Mouse (Mus musculus) lung, postnatal 0 days (tissue): ENCODE measurements around the gene Piezo1. TPM values are rescaled to one million over a fixed set of nuclear protein-coding genes. Genes with fewer than 3 reads are reported as not detected.
A peak's percentile ranks its signal among the peaks of the same experiment; 100 is the strongest.

Experiments
- ATAC-seq: fragments of 200-750 bp; cut with Nextera tagmentation; 2 replicates; pipeline ENCODE4 v1.8.0; 2017; ENCODE audit warnings: moderate library complexity
- DNase-seq: peaks from one replicate; pipeline ENCODE4 v3.0.0-alpha.2; 2016; ENCODE audit warnings: low spot score
- H3K27ac ChIP-seq: fragments of 300-500 bp; sonication (generic); 2 replicates; pipeline ENCODE4 v1.5.1; 2014; ENCODE audit warnings: antibody characterized with exemption, mild to moderate bottlenecking, low read length, mixed read lengths
- H3K27me3 ChIP-seq: fragments of 300-500 bp; sonication (generic); replicated peaks from 2 replicates; pipeline ENCODE4 v1.6.1; 2014; ENCODE audit warnings: low read length, mixed read lengths; ENCODE audit not compliant: insufficient read depth
- H3K36me3 ChIP-seq: fragments of 300-500 bp; sonication (generic); 2 replicates; pipeline ENCODE4 v1.6.1; 2014; ENCODE audit warnings: low read length, mixed read lengths; ENCODE audit not compliant: insufficient read depth
- H3K4me1 ChIP-seq: fragments of 300-500 bp; sonication (generic); 2 replicates; pipeline ENCODE4 v1.6.1; 2014; ENCODE audit warnings: antibody characterized with exemption, low read depth, low read length, mixed read lengths; ENCODE audit not compliant: insufficient read depth
- H3K4me2 ChIP-seq: fragments of 300-500 bp; sonication (generic); replicated peaks from 2 replicates; pipeline ENCODE4 v1.6.1; 2014; ENCODE audit warnings: low read depth, mild to moderate bottlenecking, low read length, moderate library complexity, mixed read lengths
- H3K4me3 ChIP-seq: fragments of 300-500 bp; sonication (generic); 2 replicates; pipeline ENCODE4 v1.5.1; 2014; ENCODE audit warnings: low read depth, low read length
- H3K9ac ChIP-seq: fragments of 300-500 bp; sonication (generic); replicated peaks from 2 replicates; pipeline ENCODE4 v1.6.1; 2014; ENCODE audit warnings: low read depth, mild to moderate bottlenecking
- H3K9me3 ChIP-seq: fragments of 300-500 bp; sonication (generic); 2 replicates; pipeline ENCODE4 v1.6.1; 2016; ENCODE audit warnings: low read length, mixed read lengths
- CTCF ChIP-seq: IDR thresholded peaks from 2 replicates; pipeline ENCODE4 v1.5.1; 2016; ENCODE audit warnings: antibody characterized with exemption, mild to moderate bottlenecking
- EP300 ChIP-seq: IDR thresholded peaks from 2 replicates; pipeline ENCODE4 v1.6.1; 2016; ENCODE audit warnings: antibody characterized with exemption, mild to moderate bottlenecking, control low read depth
- WGBS: fragments of 180-500 bp; shearing (Covaris S2); extraction: QIAGEN DNeasy Blood & Tissue Kit; methylation state at CpG from one replicate; pipeline ENCODE4 v1.1.7; 2014; 5-methylcytosine and 5-hydroxymethylcytosine counted together
- polyA plus RNA-seq: library from polyadenylated mRNA; unstranded; fragments of >200 nt; fragmentation: Nextera tagmentation; extraction: Ambion mirVana; gene quantifications from 2 replicates; pipeline ENCODE4 v1.2.1, GENCODE M21; 2015

Piezo1 gene
- polyA plus RNA-seq, 1 experiment from 2014 or later: 27.3 TPM

GRCm38 (mm10) chr8:122457171-122457570 lies 94.0 kb downstream of the Piezo1 start:
- Histone ChIP-seq H3K36me3 (no peaks in the 10 kb centered on the region), H3K27ac (no peak overlapping the region), H3K9me3 (no peaks in the 10 kb centered on the region), H3K4me2 (no peak overlapping the region), H3K4me3 (no peak overlapping the region), H3K9ac (no peak overlapping the region), H3K4me1 (peaks cover 7% of the 10 kb centered on the region; the same call in 1 of the 2 replicates), H3K27me3 (peaks cover 20% of the 10 kb centered on the region; the same call in 1 of the 2 replicates)
- 57% methylated on average over 11 of the region's 11 CpGs for WGBS
- DNase-seq (no peak), ATAC-seq (no peak)
- TF ChIP-seq CTCF: no peak
- no peak for TF ChIP-seq EP300

DNA sequence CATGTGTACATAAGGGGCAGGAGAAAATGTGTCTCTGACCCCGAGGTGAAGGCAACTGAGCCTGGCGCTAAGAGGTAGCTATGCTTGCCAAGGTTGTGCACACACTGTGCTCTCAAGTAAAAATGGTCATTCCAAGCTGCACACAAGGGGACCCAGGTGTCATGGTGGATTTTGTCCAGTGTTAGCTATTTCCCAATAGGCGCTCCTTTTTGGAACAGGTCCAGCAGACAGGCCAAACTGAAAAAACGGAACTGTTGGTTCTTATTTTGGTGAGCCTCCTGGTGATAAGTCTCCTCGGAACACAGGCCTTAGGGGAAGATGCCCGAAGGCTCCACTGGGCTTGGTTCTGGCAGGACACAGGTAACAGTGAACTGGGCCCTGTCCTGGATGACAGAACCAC lies 96.7 kb downstream of the Piezo1 start:
- WGBS: 60% methylated on average over 6 of the region's 6 CpGs
- ATAC-seq: no peak
- Histone ChIP-seq H3K36me3 (no peaks in the 10 kb centered on the region), H3K27ac (no peak overlapping the region), H3K9me3 (no peaks in the 10 kb centered on the region), H3K4me1 (no peaks in the 10 kb centered on the region), H3K27me3 (0 out of 2 replicates have a peak, but pooled peaks cover 8% of the 10 kb centered on the region), H3K4me3 (no peak overlapping the region), H3K4me2 (no peak overlapping the region), H3K9ac (no peak overlapping the region)
- TF ChIP-seq CTCF (no peak), EP300 (no peak)
- DNase-seq: no peak

- Histone ChIP-seq H3K9me3 (no peaks in the 10 kb centered on the region), H3K36me3 (no peaks in the 10 kb centered on the region), H3K4me1 (no peaks in the 10 kb centered on the region), H3K9ac (no peak overlapping the region), H3K27me3 (no peaks in the 10 kb centered on the region), H3K4me2 (no peak overlapping the region), H3K27ac (no peak overlapping the region), H3K4me3 (no peak overlapping the region)
- WGBS: 87% methylated on average over 10 of the region's 10 CpGs
- TF ChIP-seq CTCF (no peak), EP300 (no peak)
- ATAC-seq (no peak), DNase-seq (no peak)
These were observed 99.0 kb downstream of the Piezo1 start for GRCm38 (mm10) chr8:122452154-122452553.

DNA sequence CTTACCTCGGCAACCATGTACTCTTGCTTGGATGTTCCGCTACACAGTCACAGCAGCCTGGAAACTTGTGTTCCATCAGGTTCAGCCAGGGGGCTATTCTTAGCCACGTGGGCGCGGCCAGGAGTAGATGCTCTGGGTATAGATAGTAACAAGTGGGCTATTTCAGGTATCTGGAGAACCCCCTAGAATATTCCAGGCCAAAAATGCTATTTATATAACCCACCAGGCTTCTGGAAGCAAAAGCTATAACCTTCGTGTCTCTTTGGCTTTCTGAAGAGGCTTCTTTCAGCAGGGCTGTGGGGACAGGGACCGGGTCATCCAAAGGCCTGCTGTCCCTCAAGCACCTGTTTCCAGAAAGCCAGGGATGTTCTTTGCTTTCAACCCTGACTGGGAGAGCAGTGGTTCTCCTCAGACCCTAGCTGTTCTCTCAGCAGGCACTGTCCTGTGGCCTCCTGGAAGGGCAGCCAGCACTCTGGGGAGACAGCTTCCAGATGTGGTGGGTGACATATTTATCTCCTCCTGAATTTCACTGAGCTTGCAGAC lies 99.9 kb downstream of the Piezo1 start:
- Histone ChIP-seq H3K4me1 (no peaks in the 10 kb centered on the region), H3K36me3 (no peaks in the 10 kb centered on the region), H3K27me3 (no peaks in the 10 kb centered on the region), H3K9ac (no peak overlapping the region), H3K4me2 (no peak overlapping the region), H3K27ac (no peak overlapping the region), H3K4me3 (no peak overlapping the region), H3K9me3 (no peaks in the 10 kb centered on the region)
- DNase-seq (no peak), ATAC-seq (no peak)
- no peak for TF ChIP-seq CTCF
- TF ChIP-seq EP300: no peak
- WGBS: 69% methylated on average over 7 of the region's 7 CpGs

- 49% methylated on average over 3 of the region's 3 CpGs for WGBS
- Histone ChIP-seq H3K9ac (no peak overlapping the region), H3K27me3 (no peaks in the 10 kb centered on the region)
These were observed 105.9 kb downstream of the Piezo1 start for GRCm38 (mm10) chr8:122445203-122445602.

DNA sequence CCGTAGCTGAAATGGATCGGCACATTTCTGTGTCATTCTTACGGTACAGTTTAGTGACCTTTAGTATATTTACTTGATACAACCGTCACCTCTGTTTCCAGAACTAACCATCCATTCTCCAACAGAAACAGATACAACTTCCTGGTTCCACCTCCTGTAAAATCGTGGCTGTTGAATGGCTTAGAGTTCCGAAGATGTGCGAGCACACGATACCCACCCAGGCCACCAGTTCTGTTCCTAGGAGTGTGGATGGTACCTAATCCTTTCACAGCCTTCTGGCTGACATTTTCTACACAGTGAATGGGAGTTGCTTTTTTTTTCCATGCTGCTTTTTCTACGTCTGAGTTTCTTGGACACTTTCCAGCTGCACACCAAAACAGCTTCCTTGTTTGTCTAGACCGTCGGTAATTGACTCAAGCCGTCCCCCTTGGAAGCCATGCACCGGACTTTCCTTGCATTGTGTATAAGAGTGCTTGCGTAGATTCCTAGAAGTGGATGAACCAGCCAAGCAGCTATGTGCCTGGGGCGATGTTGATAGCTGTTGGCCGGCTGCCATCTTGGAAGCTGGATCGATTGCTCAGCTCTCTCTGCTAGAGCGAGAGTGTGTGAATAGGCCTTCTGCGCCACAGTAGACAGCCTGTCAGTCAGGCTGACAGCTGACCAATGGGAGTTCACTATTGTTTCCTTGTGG lies 106.9 kb downstream of the Piezo1 start:
- WGBS: under 1% methylated on average over 19 of the region's 19 CpGs
- no peaks in the 10 kb centered on the region for H3K9me3 ChIP-seq
- peak; percentile 95 for TF ChIP-seq EP300
- TF ChIP-seq CTCF: no peak
- peak; percentile 97 for DNase-seq
- peaks cover 7% of the 10 kb centered on the region; the same call in 1 of the 2 replicates for H3K4me1 ChIP-seq
- peak overlapping the region; percentile 52 for H3K4me3 ChIP-seq
- peak overlapping the region; percentile 90 for H3K27ac ChIP-seq
- peak overlapping the region; percentile 45 for H3K9ac ChIP-seq
- H3K4me2 ChIP-seq: peak overlapping the region; percentile 97
- peak; percentile 68 for ATAC-seq
- H3K36me3 ChIP-seq: no peaks in the 10 kb centered on the region
- H3K27me3 ChIP-seq: no peaks in the 10 kb centered on the region

More at GRCm38 (mm10) chr8:122445203-122445602, 105.9 kb downstream of the Piezo1 start:
- no peak for ATAC-seq
- Histone ChIP-seq H3K9me3 (no peaks in the 10 kb centered on the region), H3K4me2 (peak overlapping the region; percentile 97; the same call in 1 of the 2 replicates), H3K4me1 (peaks cover 7% of the 10 kb centered on the region; the same call in 1 of the 2 replicates), H3K4me3 (no peak overlapping the region), H3K27ac (no peak overlapping the region), H3K36me3 (no peaks in the 10 kb centered on the region)
- TF ChIP-seq EP300 (no peak), CTCF (peak; percentile 60)
- DNase-seq: peak; percentile 44
